Mouse (Mus musculus) mature B cell (primary cell): ENCODE data around the gene Ppm1d.

Experiments
- in situ Hi-C: fragments of 300-500 bp; cut with MboI; formaldehyde crosslinking; loops from 2 replicates; pipeline ENCODE4 v1.14.3; 2019

Gene Ppm1d

DNA sequence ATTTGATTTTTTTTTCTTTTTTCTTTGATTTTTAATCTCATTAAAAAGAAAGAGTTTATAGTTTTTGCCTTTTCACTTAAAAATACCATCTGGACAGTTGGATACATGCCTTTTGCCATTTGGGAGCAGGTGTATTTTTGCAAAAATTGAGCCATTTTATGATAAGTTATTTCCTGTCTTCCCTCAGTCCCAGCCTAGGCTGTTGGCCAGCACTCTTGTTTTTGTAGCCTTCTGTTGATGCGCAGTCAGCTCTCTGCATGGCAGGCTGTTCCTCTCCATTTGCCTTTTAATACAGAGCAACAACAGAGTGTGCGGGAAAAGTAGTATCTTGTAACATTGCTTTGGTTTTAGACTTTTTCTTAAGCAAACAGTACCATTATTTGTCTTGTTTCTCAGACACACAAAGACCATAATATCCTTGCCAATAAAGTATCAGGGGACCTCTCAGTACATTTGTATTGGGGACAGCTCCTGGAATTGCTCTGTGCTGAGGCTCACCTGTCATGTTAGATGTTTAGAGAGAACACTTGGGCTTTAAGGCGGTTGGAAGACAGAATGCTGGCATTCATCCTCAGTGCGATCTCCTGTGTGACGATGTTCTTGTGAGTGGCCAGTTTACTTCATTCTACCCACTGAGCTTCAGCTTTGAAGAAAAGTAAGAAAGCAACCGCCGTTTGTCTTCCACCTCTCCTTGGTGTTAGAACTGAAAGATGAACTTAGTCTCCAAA is 18.3 kb downstream of the Ppm1d start:
- in situ Hi-C loops = no loop called here

DNA sequence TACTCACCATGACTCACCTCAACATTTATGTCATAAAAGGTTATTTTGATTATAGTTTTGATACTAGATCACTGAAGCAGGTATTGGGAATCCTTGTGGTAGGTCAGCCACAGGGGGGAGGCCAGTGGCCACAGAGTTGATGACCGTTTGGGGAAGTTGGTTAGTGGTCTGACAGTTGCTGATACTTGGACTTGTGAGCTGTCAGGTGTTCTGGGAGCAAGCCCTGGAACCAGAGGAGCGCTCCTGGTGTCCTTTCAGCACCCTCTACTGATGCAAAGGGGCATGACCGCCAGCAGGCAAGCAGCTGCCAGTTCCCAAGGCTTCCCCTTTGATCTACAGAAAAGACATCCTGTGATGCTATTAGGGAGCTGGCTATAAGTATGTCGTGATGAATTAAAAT is 23.7 kb downstream of the Ppm1d start:
- in situ Hi-C loops = no loop called here

DNA sequence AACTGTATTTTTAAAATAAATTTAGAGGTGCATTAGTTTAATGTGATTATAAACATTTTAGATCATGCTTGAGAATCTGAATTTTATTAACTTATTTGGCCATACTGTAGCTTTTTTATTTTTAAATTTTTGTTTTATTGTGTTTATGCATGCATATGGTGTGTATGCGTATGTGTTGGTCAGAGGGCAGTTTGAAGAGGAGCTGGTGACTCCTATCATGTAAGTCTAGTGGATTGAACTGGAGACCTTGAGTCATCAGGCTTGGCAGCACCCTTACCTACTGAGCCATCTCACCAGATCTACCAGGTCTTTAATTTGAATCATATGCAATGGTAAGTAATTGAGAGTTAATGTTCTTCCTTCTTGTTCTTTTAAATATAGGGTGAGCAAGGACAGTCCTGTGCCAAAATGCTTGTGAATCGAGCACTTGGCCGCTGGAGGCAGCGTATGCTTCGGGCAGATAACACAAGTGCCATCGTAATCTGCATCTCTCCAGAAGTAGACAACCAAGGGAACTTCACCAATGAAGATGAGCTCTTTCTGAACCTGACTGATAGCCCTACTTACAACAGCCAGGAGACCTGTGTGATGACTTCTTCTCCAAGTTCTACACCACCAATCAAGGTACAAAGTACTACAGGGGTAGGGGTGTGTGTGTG is 28.3 kb downstream of the Ppm1d start:
- in situ Hi-C loops = no loop called here

DNA sequence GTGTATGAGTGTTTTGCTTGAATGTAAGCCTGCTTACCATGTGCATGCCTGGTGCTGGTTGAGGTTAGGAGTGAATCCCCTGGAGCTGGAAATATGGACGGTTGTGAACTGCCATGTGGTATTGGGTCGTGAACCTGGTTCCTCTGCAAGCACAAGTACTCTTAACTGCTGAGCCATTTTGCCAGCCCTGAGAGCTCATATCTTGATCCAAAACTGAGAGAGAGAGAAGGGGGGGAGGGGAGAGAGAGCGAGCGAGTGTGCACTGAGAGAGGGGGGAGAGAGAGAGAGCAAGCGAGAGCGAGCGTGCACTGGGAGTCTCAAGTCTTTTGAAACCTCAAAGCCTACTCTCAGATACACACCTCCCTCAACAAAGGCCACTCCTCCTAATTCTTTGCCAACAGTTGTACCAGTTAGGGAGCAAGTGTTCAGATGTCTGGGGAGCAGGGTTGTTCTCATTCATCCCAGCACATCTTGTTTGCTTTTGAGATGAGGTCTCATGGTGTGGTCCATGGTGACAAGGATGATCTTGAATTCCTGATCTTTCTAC is 29.1 kb downstream of the Ppm1d start:
- in situ Hi-C loops = no loop called here

DNA sequence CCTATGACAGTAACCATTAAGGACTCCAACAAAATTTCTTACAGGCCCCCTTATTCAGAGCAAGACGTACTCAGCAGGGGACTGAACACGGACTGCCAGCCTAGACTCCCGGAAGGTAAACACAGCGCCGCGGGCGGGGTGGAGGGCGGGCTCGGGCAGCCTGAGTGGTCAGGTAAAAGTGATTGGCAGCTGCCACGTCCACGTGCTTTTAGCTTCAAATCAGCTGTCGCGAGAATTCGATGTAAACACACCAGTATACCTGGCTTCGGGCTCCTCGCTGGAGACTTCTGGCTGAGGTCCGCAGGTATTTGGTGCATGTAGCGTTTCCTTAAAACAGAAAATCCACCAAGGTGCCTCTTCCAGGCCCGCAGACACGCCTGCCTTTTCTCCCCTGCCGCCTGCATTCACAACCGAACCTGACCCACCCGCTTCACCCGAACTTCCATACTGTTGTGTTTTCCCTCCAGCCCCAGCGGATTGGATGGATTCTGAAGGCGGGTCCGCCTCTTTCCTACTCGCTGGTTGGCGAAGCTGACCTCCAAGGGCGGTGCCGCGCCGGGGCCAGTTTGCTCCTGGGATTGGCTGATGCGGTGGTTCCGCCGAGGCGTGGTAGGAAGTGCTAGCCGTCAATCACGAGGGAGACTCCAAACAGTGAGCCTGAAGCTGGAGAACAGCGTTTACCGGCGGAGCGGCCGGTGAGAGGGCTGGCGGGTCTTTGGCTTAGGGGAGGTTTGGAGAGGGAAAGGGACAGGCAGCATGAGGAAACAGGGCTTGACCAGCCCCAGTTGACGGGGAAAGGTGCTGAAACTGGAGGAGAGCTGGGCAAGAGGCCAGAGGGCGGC is 41.7 kb downstream of the Ppm1d start, which contains the start of gene Bcas3:
Gene Bcas3, plus strand, starts transcription at position 629 of the 842 bp plus-strand sequence.
- in situ Hi-C loops = no loop called here

DNA sequence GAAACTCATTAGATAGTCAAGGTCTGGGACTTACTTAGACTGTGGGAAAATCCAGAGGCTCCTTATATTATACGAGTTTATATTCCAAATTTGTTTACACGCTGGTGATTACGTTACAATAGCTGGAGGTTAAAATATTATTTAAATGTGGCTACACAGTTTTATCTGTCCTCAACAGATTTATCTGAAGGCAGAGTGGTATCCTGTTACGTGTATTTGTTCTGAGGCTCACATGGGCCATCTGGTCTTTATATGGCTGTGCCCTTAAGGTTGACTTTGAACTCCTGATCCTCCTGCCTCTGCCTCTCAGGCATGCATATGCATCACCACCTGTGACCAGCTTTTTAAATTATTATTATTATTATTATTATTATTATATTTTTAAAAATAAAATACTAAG is 42.8 kb downstream of the Ppm1d start:
- in situ Hi-C loops = no loop called here

DNA sequence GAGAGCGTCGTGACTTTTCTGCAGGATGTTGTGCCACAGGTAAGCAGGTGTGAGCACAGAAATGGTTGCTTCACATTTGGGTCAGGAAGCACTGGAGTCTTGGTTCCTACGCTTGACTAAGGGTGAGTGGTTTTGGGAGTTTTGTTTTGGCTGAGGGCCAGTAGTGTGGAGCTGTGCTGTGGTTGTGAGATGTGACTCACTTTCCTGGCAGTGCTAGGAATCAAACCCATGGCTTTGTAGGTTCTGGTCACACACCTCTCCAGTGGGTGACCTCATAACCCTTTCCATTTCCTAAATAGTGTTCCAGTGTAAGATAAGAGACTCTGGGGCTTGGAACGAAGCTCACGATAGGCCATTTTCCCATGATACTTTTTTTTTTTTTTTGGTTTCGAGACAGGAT is 48.6 kb downstream of the Ppm1d start:
- in situ Hi-C loops = no loop called here

DNA sequence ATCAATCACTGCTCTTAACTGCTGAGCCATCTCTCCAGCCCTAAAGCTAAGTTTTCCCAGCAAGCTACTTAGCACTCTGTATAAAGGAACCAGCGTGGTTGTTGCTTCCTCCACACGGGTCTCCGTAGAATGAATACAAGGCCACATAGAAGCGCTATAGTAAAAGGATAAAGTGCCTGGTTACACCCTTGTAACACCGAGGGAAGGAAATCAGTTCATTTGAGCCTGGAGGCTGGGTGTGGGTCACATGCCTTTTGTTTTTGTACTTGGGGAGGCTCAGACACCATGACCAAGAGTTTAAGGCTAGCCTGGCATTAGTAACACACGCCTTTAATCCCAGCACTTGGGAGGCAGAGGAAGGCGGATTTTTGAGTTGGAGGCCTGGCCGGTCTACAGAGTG is 50.6 kb downstream of the Ppm1d start:
- in situ Hi-C loops = no loop called here

DNA sequence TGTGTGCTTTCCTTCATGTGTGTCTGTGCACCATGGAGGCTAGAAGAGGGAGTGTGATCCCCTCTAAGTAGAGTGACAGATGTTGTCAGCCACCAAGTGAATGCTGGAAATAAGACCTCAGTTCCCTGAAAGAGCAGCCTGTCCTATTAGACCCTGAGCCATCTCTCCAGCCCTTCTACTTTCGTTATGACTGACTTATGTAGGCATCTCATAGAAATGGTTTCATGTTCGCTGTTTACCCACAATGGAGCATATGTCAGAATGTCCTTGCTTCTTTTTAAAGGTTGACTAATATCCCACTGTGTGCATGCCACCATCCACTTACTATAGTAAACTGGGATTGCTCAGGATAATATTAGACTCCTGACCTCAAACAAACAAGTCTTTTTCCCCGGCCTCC is 55.1 kb downstream of the Ppm1d start:
- in situ Hi-C loops = no loop called here

DNA sequence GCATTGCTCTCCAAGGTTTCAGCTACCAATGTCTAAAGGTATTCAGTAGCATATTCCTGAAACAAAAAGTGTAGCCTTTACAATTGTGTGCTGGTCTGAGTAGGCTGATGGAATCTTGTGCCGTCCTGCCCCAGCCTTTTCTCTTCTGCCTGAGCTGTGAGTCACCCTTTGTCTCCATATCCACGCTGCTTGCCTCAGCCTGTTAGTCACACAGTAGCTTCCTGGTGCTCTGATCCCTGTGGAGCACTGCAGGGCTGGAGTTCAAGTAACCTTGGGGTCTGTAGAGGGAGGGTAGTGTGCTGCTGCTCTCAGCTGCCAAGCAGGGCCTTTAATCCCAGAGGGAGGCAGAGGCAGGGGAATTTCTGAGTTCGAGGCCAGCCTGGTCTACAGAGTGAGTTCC is 56.8 kb downstream of the Ppm1d start:
- in situ Hi-C loops = no loop called here

DNA sequence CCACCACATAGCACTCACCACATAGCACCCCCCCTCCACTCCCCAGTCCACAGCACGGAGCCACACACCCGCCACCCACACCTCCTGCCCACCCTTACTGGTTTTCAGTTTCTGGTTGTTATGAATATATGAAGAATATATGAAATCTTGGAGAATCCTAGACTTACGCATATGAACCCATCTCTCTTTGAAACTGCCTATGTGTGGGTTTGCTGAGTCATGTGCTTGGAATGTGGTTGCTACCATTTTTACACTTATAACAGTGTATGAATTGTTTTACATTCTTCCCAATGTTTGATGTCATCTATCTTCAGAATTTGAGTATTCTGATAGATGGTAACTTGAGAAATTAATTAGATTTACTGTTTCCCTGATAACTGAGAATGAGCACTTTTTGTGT is 68.0 kb downstream of the Ppm1d start:
- in situ Hi-C loops = no loop called here

DNA sequence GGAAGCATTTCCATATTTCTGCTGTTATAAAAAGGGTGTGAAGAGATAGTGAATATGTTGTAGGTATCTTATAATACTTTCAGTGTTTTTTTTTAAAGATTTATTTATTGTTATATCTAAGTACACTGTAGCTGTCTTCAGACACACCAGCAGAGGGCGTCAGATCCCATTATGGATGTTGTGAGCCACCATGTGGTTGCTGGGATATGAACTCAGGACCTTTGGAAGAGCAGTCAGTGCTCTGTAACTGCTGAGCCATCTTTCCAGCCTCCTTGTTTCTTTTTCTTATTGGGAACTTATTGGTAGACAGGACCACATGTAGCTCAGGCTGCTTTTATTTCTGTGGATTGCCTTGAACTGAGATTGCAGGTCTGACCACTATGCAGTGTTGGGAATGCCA is 69.0 kb downstream of the Ppm1d start:
- in situ Hi-C loops = no loop called here

DNA sequence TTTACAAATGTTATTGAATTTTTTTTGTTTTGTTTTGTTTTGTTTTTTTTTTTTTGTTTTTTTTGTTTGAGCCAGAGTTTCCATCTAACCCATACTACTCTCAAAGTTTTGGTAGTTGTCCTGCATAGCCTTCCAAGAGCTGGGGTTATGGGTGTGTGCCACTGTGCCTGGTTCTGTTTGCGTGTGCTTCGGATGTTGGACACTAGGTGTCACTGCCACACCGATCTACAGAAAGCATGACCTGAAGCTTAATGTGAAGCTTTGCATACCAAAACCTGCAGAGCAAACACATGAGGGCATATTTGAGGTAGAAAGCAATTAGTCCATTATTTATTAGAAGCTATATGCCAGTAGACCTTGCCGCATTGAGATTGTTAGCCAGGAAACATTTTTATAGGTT is 71.0 kb downstream of the Ppm1d start:
- in situ Hi-C loops = no loop called here

DNA sequence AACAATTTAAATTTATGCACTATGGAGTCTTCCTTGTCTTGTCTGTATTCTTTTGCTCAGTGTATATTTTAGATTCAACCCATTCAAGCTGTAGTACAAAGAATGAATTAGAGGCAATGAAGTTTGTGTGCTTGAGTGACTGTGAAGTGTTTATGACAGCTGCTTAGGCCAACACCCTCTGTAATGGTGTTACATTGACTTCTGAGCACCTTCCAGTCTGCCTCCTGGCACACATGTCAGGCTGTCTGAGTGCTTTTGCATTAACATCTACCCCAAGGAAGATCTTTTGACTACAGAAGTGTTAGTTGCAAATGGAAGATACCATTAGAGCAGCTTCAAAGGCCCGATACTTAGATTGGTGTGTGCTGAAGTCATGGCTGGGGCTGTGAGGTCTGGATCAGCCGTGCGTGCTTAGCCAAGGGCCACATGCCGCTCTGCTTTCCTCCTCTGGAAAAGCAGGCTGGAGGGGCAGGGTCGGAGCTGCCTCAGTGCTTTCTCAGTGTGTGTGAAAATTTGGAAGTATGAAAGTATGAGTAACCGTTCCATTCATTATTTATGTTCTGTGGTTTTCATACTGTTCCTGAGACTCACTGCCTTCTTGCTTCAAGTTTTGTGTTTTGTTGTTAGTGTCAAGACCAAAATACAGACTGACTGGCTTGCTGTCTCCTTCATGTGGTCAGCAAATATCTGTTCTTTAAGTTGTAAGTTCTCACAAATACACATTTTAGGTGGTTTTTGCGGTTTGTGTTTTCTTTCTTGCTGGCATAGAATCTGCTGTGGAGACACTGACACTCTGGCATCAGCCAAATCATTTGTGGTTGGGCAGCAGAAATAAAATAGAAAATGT is 73.2 kb downstream of the Ppm1d start:
- in situ Hi-C loops = no loop called here

DNA sequence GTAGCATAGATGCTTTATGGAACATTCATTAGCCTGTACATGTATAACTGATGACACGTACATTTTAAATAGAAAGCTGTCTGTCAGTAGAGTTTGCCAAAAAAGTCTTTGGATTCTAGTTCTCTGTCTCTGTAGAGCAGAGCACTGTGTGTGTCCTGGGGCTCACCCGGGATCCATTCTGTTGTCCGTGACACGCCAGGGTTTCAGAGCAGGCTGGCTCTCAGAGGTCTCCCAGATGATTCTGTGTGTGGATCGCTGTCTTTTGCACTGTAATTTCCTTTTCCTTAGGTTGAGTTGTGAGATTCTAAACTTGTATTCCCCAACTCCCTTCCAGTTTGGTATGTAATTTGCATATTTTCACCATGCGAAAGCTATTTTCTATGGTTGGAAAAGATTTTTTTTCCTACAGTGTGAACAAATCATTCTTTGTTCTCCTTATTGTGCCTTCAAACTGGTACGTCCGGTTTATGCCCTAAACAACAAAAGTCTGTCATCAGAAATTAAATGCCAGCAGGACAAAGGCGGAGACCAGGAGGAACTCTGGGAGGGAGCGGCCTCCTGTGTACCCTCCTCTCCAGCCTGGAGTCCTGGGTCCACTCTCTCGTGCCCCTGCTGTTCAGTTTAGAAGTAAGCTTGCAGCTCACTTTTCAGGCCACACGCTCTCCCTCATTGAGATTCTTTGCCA is 81.3 kb downstream of the Ppm1d start:
- in situ Hi-C loops = no loop called here

DNA sequence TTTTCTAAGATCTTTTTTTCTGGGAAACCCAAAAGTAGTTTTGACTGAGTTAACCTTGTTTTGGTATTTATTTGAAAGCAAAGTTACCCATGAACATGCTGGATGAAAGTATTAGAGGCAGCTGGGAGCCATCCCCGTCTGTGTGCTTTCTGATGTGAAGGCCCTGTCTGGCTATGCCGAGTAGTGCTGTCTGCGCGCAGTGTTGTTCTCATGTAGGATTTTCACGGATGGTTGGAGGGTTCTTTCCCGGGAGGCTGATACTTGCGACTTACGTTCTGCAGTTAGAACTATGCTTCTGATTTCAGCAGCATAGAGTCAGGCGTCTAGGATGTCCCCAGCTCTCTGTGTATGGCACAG is 81.8 kb downstream of the Ppm1d start:
- in situ Hi-C loops = no loop called here

DNA sequence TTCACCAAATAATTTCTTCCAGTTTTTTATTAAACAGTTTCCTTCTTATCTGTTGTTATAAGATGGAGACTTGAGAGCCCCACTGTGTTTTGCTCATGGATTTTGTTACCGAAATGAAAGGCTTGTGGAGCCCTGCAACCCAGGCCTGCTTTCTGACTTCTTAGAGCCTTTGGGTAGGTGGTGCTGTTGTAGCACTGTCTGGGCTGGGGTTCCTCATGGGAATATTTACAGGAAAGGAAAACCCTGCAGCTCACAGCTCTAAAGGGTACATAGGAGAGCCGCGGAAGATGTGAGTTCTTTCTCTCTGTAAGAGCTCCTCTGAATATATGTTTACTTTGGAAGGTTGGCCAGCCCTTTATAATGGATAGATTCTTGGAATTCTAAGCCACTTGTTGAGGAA is 82.9 kb downstream of the Ppm1d start:
- in situ Hi-C loops = no loop called here

DNA sequence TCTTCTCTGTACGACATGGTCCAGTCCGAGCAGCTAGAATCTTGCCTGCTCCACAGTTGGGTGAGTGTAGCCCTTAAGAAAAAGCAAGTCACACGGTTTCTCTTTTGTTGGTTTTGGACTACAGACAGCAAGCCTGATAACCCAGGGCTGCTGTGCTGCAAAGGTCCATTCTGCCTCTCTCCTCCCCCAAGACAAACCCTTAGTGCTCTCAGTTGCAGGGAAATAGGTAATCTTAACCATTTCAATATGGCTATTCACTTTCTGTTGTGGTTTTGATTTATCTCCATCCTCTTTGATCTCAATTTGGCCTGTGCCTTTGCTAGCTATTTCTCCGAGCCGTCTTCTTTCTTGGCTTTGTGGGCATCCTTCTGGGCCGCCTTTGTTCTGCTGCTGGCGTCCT is 84.3 kb downstream of the Ppm1d start:
- in situ Hi-C loops = no loop called here
